Mouse (Mus musculus) cerebellum, adult (tissue): Measurements from ENCODE around the gene Tex47.

Experiments
- ATAC-seq: cut with Nextera tagmentation; 2 replicates; pipeline ENCODE4 v1.9.2; 2017; ENCODE audit warnings: mild to moderate bottlenecking, moderate library complexity, mixed read lengths; ENCODE audit not compliant: insufficient number of reproducible peaks, low FRiP score, low TSS enrichment

Gene Tex47

DNA sequence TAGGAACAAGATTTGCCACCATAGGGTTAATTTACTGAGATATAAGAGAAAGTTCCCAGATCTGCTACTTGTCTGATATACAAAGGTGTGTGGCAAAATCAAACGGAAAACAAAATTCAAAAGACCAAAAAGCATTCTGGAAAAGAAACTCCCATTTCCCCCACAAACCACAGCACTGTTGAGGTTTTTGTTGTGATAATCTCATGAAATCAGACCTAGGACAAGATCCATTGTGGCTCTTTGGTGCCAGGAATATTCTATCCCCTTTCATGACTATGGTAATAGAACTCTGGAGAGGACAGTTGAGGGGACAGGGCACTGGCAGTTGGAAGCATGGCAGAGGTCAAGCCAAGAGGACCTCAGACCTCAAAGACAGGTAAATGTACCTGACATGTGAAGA lies at the start of gene Tex47:
Gene Tex47, plus strand, starts transcription at position 301 of the 400 bp plus-strand sequence.
- no peak for ATAC-seq

- ATAC-seq = peak; percentile 97
Measured at GRCm38 (mm10) chr5:7276659-7277455, 27.1 kb upstream of the Tex47 start.

- no peak for ATAC-seq
Measured at GRCm38 (mm10) chr5:7284336-7284735, 19.6 kb upstream of the Tex47 start.

DNA sequence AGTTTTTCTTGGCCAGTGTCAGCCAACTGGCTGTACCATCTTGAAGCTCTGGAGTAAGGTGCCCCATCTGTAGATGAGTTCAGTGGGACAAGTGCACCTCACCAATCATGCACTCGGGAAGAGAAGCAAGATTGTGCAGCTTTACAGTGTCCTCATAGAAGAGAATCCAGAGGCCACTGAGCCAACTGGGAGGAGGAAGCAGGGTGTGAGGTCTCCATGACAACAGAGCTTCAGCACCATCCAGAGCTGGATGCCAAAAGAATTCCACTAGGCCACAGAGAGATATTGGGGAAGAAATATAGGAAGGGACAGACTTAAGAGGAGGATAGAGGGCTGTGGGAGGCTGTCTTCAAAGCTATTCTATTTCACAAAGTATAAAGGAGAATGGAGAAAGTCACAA lies 950 bp upstream of the Tex47 start:
- no peak for ATAC-seq

DNA sequence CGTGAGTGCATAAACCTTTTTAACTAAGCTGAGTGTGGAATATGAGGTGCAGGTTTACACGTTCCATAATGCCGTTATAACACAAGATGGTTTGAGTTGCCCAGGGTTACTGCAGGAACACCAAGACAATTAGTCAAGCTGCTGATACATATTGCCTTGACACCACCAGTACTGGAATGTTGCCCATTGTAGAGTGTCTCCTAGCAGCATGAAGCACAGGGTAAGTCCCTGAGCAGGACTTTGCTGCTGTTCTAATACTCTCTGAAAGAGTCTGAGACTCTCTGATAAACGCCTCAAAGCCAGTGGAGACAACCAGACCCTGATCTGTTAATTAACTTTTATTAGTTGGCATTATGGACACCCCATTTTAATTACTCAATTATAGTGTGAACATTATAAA lies 21.7 kb downstream of the Tex47 start:
- ATAC-seq = no peak

GRCm38 (mm10) chr5:7344145-7345010 lies 40.5 kb downstream of the Tex47 start, which contains the start of gene Zfp804b:
TSS of gene Zfp804b (minus strand) at chr5:7344756.
- ATAC-seq = peak; percentile 36; the same call in 1 of the 2 replicates

DNA sequence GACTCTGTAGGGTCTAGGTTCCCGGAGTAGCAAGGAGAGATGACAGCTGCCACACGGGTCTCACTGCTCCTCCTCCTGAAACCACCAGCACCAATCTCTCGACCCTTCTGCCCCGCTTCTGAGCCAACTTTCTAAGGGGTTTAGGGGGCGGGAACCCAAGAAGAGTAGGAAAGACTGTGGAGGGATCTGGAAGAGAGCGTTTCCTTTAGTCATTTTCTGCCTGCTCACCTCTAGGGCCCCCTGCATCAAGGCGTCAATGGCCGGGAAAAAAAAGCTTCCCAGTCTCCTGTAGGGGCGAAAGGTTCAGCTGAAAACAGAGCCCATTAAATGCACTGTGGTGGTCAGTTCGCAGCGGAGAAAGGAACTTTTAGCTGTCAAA lies 41.1 kb downstream of the Tex47 start:
- no peak; the same call in 1 of the 2 replicates for ATAC-seq
